Mouse (Mus musculus) monocyte, adult 2 months (primary cell): ENCODE results near the gene Lyst.
A peak's percentile ranks its signal among the peaks of the same experiment; 100 is the strongest.
"Not testable (repeated sequence)": the region's sequence is repeated elsewhere in the genome, so short reads cannot be mapped to it uniquely, and the experiment has no call there.

Experiments
- DNase-seq, 2 experiments: peaks; one replicate each; pipeline ENCODE4 v3.0.0; 2022; ENCODE audit warnings: low spot score in 2 of 2, low read depth in 1 of 2

Gene Lyst

GRCm38 (mm10) chr13:13635224-13635623 is 45.0 kb downstream of the Lyst start:
- no peak for DNase-seq

- DNase-seq: no peak
These were observed 47.4 kb downstream of the Lyst start for GRCm38 (mm10) chr13:13637577-13637976.

GRCm38 (mm10) chr13:13637981-13638380 is 47.8 kb downstream of the Lyst start:
- DNase-seq: no peak

GRCm38 (mm10) chr13:13638725-13639124 is 48.5 kb downstream of the Lyst start:
- DNase-seq: no peak

- DNase-seq: no peak
These were observed 57.1 kb downstream of the Lyst start for GRCm38 (mm10) chr13:13647296-13647695.

GRCm38 (mm10) chr13:13655453-13655852 is 65.3 kb downstream of the Lyst start:
- DNase-seq: no peak

GRCm38 (mm10) chr13:13666103-13666502 is 75.9 kb downstream of the Lyst start:
- DNase-seq: peak; percentile 3 to 22

GRCm38 (mm10) chr13:13670669-13671068 is 80.5 kb downstream of the Lyst start:
- DNase-seq: no peak

- DNase-seq: no peak
These were observed 81.6 kb downstream of the Lyst start for GRCm38 (mm10) chr13:13671585-13672328.

GRCm38 (mm10) chr13:13674669-13675343 is 84.6 kb downstream of the Lyst start:
- DNase-seq: no peak

GRCm38 (mm10) chr13:13677871-13678270 is 87.7 kb downstream of the Lyst start:
- no peak for DNase-seq

GRCm38 (mm10) chr13:13681642-13682041 is 91.4 kb downstream of the Lyst start:
- DNase-seq: no peak

- no peak for DNase-seq
These were observed 113.3 kb downstream of the Lyst start for GRCm38 (mm10) chr13:13703476-13703875.

GRCm38 (mm10) chr13:13721435-13721834 is 131.2 kb downstream of the Lyst start:
- not testable (repeated sequence) for DNase-seq

GRCm38 (mm10) chr13:13723293-13723692 is 133.1 kb downstream of the Lyst start:
- no peak for DNase-seq

- no peak for DNase-seq
These were observed 133.6 kb downstream of the Lyst start for GRCm38 (mm10) chr13:13723786-13724185.

- no peak for DNase-seq
These were observed 149.0 kb downstream of the Lyst start for GRCm38 (mm10) chr13:13739232-13739631.

- DNase-seq: no peak
These were observed 155.7 kb downstream of the Lyst start for GRCm38 (mm10) chr13:13745911-13746310.

- no peak for DNase-seq
These were observed 185.7 kb downstream of the Lyst start for GRCm38 (mm10) chr13:13775778-13776494.

- DNase-seq: no peak
These were observed 186.9 kb downstream of the Lyst start for GRCm38 (mm10) chr13:13777052-13777451.

- no peak for DNase-seq
These were observed 187.5 kb downstream of the Lyst start for GRCm38 (mm10) chr13:13777696-13778095.
